Mouse (Mus musculus) midbrain, embryonic 13.5 days (tissue): ENCODE results near the gene Prkacb. TPM values are rescaled to one million over a fixed set of nuclear protein-coding genes. Genes with fewer than 3 reads are reported as not detected.

Experiments
- ATAC-seq: fragments of 200-750 bp; cut with Nextera tagmentation; 2 replicates; pipeline ENCODE4 v1.8.0; 2017; ENCODE audit warnings: mild to moderate bottlenecking, moderate TSS enrichment, moderate library complexity
- H3K27ac ChIP-seq: fragments of 300-500 bp; sonication (generic); 2 replicates; pipeline ENCODE4 v1.5.1; 2015; ENCODE audit warnings: inconsistent platforms, mild to moderate bottlenecking, moderate library complexity
- H3K27me3 ChIP-seq: fragments of 300-500 bp; sonication (generic); 2 replicates; pipeline ENCODE4 v1.6.1; 2015; ENCODE audit warnings: mild to moderate bottlenecking, inconsistent platforms
- H3K36me3 ChIP-seq: fragments of 300-500 bp; sonication (generic); 2 replicates; pipeline ENCODE4 v1.6.1; 2015; ENCODE audit warnings: mild to moderate bottlenecking, inconsistent platforms
- H3K4me1 ChIP-seq: fragments of 300-500 bp; sonication (generic); replicated peaks from 2 replicates; pipeline ENCODE4 v1.6.1; 2015; ENCODE audit warnings: inconsistent platforms
- H3K4me2 ChIP-seq: fragments of 300-500 bp; sonication (generic); replicated peaks from 2 replicates; pipeline ENCODE4 v1.6.1; 2015; ENCODE audit warnings: moderate library complexity, mild to moderate bottlenecking, inconsistent platforms
- H3K4me3 ChIP-seq: fragments of 300-500 bp; sonication (generic); replicated peaks from 2 replicates; pipeline ENCODE4 v1.5.1; 2015; ENCODE audit warnings: mild to moderate bottlenecking, inconsistent platforms
- H3K9ac ChIP-seq: fragments of 300-500 bp; sonication (generic); replicated peaks from 2 replicates; pipeline ENCODE4 v1.6.1; 2015; ENCODE audit warnings: mild to moderate bottlenecking, inconsistent platforms
- H3K9me3 ChIP-seq: fragments of 300-500 bp; sonication (generic); 2 replicates; pipeline ENCODE4 v1.6.1; 2016; ENCODE audit warnings: mild to moderate bottlenecking, inconsistent platforms
- WGBS: fragments of 180-500 bp; shearing (Covaris S2); methylation state at CpG from one replicate; pipeline ENCODE4 v1.1.7; 2015; 5-methylcytosine and 5-hydroxymethylcytosine counted together
- polyA plus RNA-seq: library from polyadenylated mRNA; unstranded; fragments of >200 nt; fragmentation: Nextera tagmentation; extraction: Ambion mirVana; gene quantifications from 2 replicates; pipeline ENCODE4 v1.2.1, GENCODE M21; 2015

The Prkacb gene
- polyA plus RNA-seq, 1 experiment from 2014 or later = 119 TPM

GRCm38 (mm10) chr3:146812041-146812878 lies 530 bp downstream of the Prkacb start:
- peak; percentile 84 for ATAC-seq
- H3K9ac ChIP-seq = peak overlapping the region; percentile 98
- no peaks in the 10 kb centered on the region for H3K36me3 ChIP-seq
- H3K4me1 ChIP-seq = peaks cover 19% of the 10 kb centered on the region
- H3K27me3 ChIP-seq = no peaks in the 10 kb centered on the region
- no peaks in the 10 kb centered on the region for H3K9me3 ChIP-seq
- peak overlapping the region; percentile 84 for H3K4me2 ChIP-seq
- peak overlapping the region; percentile 94 for H3K27ac ChIP-seq
- WGBS = under 1% methylated on average over 58 of the region's 60 CpGs
- H3K4me3 ChIP-seq = peak overlapping the region; percentile 99

- no peaks in the 10 kb centered on the region for H3K9me3 ChIP-seq
- ATAC-seq = no peak
- H3K4me3 ChIP-seq = no peak overlapping the region
- H3K36me3 ChIP-seq = no peaks in the 10 kb centered on the region
- no peaks in the 10 kb centered on the region for H3K4me1 ChIP-seq
- H3K27me3 ChIP-seq = no peaks in the 10 kb centered on the region
- H3K9ac ChIP-seq = no peak overlapping the region
- WGBS = 86% methylated on average over 12 of the region's 12 CpGs
- H3K27ac ChIP-seq = no peak overlapping the region
- H3K4me2 ChIP-seq = no peak overlapping the region
Observed at GRCm38 (mm10) chr3:146793554-146794257, 19.1 kb downstream of the Prkacb start.

GRCm38 (mm10) chr3:146792144-146792748 lies 20.5 kb downstream of the Prkacb start:
- Histone ChIP-seq H3K4me2 (no peak overlapping the region), H3K36me3 (no peaks in the 10 kb centered on the region), H3K4me3 (no peak overlapping the region), H3K9ac (no peak overlapping the region), H3K4me1 (no peaks in the 10 kb centered on the region), H3K27ac (no peak overlapping the region), H3K27me3 (no peaks in the 10 kb centered on the region), H3K9me3 (no peaks in the 10 kb centered on the region)
- 88% methylated on average over 3 of the region's 3 CpGs for WGBS
- ATAC-seq = no peak

GRCm38 (mm10) chr3:146784233-146784632 lies 28.6 kb downstream of the Prkacb start:
- ATAC-seq = no peak
- Histone ChIP-seq H3K9ac (no peak overlapping the region), H3K4me2 (no peak overlapping the region), H3K36me3 (no peaks in the 10 kb centered on the region), H3K4me3 (no peak overlapping the region), H3K4me1 (peaks cover 28% of the 10 kb centered on the region), H3K27ac (no peak overlapping the region), H3K27me3 (no peaks in the 10 kb centered on the region), H3K9me3 (no peaks in the 10 kb centered on the region)
- 85% methylated on average over 3 of the region's 3 CpGs for WGBS

- H3K4me2 ChIP-seq = no peak overlapping the region
- H3K9ac ChIP-seq = no peak overlapping the region
- H3K27me3 ChIP-seq = no peaks in the 10 kb centered on the region
- ATAC-seq = peak; percentile 45; the same call in 1 of the 2 replicates
- WGBS = 79% methylated on average over 7 of the region's 7 CpGs
- H3K36me3 ChIP-seq = no peaks in the 10 kb centered on the region
- H3K4me1 ChIP-seq = peaks cover 28% of the 10 kb centered on the region
- no peaks in the 10 kb centered on the region for H3K9me3 ChIP-seq
- no peak overlapping the region for H3K4me3 ChIP-seq
- no peak overlapping the region; the same call in 1 of the 2 replicates for H3K27ac ChIP-seq
Observed at GRCm38 (mm10) chr3:146783645-146784225, 29.1 kb downstream of the Prkacb start.

- Histone ChIP-seq H3K4me3 (no peak overlapping the region), H3K4me2 (no peak overlapping the region), H3K27me3 (no peaks in the 10 kb centered on the region), H3K9ac (no peak overlapping the region), H3K4me1 (peaks cover 28% of the 10 kb centered on the region), H3K9me3 (no peaks in the 10 kb centered on the region), H3K27ac (peak overlapping the region; percentile 7; the same call in 1 of the 2 replicates), H3K36me3 (no peaks in the 10 kb centered on the region)
- 0 out of 2 replicates have a peak, but pooled peaks have one; percentile 20 for ATAC-seq
- 31% methylated on average over 6 of the region's 6 CpGs for WGBS
Observed at GRCm38 (mm10) chr3:146782548-146782947, 30.2 kb downstream of the Prkacb start.

GRCm38 (mm10) chr3:146781131-146781530 lies 31.7 kb downstream of the Prkacb start:
- H3K27ac ChIP-seq = no peak overlapping the region
- H3K4me3 ChIP-seq = no peak overlapping the region
- no peak overlapping the region for H3K4me2 ChIP-seq
- 25% methylated on average over 11 of the region's 11 CpGs for WGBS
- H3K27me3 ChIP-seq = no peaks in the 10 kb centered on the region
- 0 out of 2 replicates have a peak overlapping the region, but pooled peaks have one; percentile 28 for H3K9ac ChIP-seq
- no peaks in the 10 kb centered on the region for H3K9me3 ChIP-seq
- ATAC-seq = no peak
- peaks cover 28% of the 10 kb centered on the region for H3K4me1 ChIP-seq
- H3K36me3 ChIP-seq = no peaks in the 10 kb centered on the region

- Histone ChIP-seq H3K4me3 (no peak overlapping the region), H3K4me1 (peaks cover 28% of the 10 kb centered on the region), H3K36me3 (no peaks in the 10 kb centered on the region), H3K9me3 (no peaks in the 10 kb centered on the region), H3K9ac (no peak overlapping the region; the same call in 1 of the 2 replicates), H3K27me3 (no peaks in the 10 kb centered on the region), H3K4me2 (no peak overlapping the region), H3K27ac (no peak overlapping the region)
- no peak for ATAC-seq
- WGBS = 72% methylated on average over 3 of the region's 3 CpGs
Observed at GRCm38 (mm10) chr3:146780241-146780640, 32.5 kb downstream of the Prkacb start.

GRCm38 (mm10) chr3:146778913-146779312 lies 33.9 kb downstream of the Prkacb start:
- Histone ChIP-seq H3K27ac (no peak overlapping the region), H3K27me3 (no peaks in the 10 kb centered on the region), H3K9me3 (no peaks in the 10 kb centered on the region), H3K36me3 (no peaks in the 10 kb centered on the region), H3K4me2 (no peak overlapping the region), H3K9ac (no peak overlapping the region), H3K4me1 (peaks cover 23% of the 10 kb centered on the region), H3K4me3 (no peak overlapping the region)
- 84% methylated on average over 8 of the region's 8 CpGs for WGBS
- no peak for ATAC-seq

GRCm38 (mm10) chr3:146778451-146778850 lies 34.3 kb downstream of the Prkacb start:
- H3K27me3 ChIP-seq = no peaks in the 10 kb centered on the region
- H3K4me3 ChIP-seq = no peak overlapping the region
- H3K4me2 ChIP-seq = no peak overlapping the region
- no peak overlapping the region for H3K9ac ChIP-seq
- H3K27ac ChIP-seq = no peak overlapping the region
- 80% methylated on average over 2 of the region's 2 CpGs for WGBS
- no peaks in the 10 kb centered on the region for H3K36me3 ChIP-seq
- no peak for ATAC-seq
- H3K9me3 ChIP-seq = no peaks in the 10 kb centered on the region
- H3K4me1 ChIP-seq = peaks cover 21% of the 10 kb centered on the region

- 85% methylated on average over 5 of the region's 5 CpGs for WGBS
- no peak for ATAC-seq
- no peak overlapping the region for H3K27ac ChIP-seq
- no peak overlapping the region for H3K9ac ChIP-seq
- H3K27me3 ChIP-seq = no peaks in the 10 kb centered on the region
- H3K9me3 ChIP-seq = no peaks in the 10 kb centered on the region
- H3K4me3 ChIP-seq = no peak overlapping the region
- no peaks in the 10 kb centered on the region for H3K36me3 ChIP-seq
- peaks cover 16% of the 10 kb centered on the region for H3K4me1 ChIP-seq
- H3K4me2 ChIP-seq = no peak overlapping the region
Observed at GRCm38 (mm10) chr3:146776711-146777110, 36.1 kb downstream of the Prkacb start.
